Mouse (Mus musculus) spleen, postnatal 14 days (tissue): ENCODE results near the gene Ankrd6.

ENCODE experiments used
- DNase-seq, 2 experiments: peaks; one replicate each; pipeline ENCODE4 v3.0.0; 2021 to 2022; ENCODE audit warnings: low spot score in 2 of 2

Gene Ankrd6

GRCm38 (mm10) chr4:32905381-32905780 is 45.3 kb downstream of the Ankrd6 start:
- DNase-seq = no peak

GRCm38 (mm10) chr4:32903826-32904225 is 46.8 kb downstream of the Ankrd6 start:
- DNase-seq = no peak

DNA sequence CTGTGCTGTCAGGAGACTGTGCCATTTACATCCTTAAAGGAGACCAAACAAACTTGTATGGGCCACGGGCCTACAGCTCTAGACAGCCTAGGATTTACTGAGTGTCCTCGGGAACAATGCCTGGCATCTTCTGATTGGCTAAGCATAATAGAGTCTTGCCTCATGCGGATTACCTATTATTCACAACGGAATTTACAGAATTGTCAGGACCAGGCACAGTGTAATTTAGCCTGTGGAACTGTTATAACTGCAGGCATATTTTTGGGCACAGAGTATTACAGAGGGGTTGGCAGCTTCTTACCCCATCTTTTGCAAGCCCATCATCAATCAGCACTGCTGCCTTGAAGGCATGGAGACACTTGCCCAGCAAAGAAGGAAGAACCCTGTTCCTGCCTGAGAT is 51.6 kb downstream of the Ankrd6 start:
- no peak for DNase-seq

GRCm38 (mm10) chr4:32891341-32891740 is 59.3 kb downstream of the Ankrd6 start:
- DNase-seq = no peak

DNA sequence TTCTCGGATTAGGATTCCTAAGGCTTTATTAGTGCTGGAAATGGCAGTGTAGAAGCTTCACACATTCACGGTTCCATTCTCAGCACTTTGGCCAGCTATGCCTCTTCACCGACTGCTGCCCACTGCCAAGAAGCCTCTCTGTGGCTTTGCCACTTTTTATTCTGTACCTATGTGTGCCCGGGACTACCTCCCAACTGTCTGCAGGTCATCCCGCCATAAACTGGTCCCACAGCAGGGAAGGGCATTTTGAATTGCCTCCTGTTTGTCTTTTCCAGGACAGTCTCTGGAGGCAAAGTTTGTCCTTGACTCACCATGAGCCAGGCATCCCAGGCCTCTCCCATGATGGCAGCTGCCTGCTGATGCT is 59.9 kb downstream of the Ankrd6 start:
- no peak for DNase-seq

DNA sequence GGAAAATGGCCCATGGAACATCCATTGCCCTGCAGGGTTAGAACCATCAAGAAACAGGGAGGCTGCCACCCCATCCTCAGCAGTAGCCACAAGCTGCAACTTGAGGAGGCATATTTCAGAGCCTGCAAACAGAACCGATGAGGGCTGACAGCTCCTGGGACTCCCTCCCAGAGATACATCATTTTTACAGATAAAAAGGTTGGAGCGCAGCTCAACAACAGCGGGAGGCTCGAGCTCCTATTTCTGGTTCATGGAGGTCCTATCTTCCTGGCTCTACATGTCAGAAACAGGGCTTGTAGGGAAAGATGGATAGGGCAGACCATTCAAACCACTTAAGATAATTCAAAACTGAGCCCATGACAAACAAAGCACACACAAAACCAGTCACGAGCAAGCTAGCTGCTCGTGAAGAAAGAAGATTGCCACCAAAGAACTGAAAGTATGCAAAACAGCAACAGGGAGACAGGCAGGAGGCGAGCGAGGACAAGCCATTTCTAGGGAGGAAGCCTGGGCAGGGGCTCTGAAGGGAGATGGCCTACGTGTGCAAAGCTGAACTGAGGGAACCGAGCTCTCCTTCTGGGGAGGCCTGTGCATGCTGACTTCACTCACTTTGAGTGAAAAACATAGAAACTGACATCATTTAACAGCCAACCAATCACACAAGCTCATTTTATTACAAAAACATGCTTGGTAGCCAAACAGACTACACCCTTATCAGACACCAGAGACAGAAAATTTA is 60.5 kb downstream of the Ankrd6 start:
- DNase-seq = no peak

DNA sequence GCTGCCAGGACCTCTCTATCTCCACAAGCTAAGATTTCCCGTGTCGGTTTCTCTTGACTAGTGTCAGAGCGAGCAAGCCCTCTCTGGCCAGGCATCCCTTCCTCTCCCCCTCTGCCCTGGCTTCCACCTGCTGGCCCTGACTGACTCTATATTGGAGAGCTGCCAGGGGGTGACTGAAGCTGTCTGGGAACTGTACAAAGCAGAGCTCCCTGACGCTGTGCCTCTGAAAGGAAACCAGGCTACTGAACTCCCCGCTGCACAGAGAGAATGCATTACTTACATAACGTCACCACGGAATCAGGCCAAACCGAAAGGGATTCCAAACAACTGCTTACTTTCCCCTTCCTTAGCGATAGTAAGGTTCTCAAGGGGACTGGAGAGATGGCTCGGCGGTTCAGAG is 61.4 kb downstream of the Ankrd6 start:
- no peak for DNase-seq

DNA sequence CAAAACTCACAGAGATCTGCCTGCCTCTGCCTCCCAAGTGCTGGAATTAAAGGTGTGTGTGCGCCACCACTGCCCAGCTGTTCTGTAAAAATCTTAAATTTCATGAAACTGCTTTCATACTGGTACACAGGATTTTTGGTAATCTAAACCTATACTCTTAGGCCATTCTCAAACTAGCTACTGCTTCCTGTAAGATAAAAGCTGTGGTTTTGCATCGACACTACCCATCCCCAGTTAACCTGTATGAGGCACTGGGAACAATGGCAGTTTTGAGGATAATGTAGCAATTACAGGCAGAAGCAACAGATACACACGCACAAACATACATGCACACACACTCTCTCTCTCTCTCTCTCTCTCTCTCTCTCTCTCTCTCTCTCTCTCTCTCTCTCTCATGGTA is 64.2 kb downstream of the Ankrd6 start:
- DNase-seq = no peak

DNA sequence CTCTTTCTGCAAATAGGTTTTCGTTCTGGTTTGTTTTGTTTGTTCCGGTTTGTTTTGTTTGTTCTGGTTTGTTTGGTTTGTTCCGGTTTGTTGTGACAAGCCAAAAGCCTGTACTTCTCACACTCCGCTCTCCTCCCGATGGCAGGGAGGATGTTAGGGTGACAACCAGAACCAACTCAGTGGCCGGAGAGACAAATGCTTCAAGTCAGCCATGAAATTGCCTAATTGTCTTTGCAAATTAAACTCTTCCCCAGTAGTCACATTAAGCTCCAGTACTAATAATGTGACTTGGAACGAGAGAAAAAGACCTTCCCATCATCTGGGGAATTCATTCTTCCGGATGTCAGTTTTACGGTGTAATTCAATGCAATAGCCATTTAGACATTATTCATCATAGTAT is 66.0 kb downstream of the Ankrd6 start:
- DNase-seq = no peak

DNA sequence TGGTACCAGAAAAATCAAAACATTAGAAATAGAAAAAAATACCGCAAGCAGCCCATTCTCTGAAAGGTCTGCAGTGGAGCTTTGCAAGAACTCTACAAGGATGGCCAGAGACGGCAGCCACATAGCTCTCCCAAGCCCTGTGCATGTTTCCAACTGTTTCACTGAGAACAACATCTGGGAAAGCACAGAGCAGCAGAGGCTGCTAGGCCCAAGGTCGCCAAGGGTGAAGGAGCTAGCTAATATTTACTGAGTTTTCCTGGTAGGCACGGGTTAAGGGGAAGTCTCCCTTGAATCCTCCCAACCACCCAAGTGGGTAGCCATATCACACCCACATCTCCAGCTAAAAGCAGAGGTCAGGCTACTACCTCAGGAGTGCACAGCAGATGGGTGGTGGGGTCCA is 69.6 kb downstream of the Ankrd6 start:
- no peak for DNase-seq

- no peak for DNase-seq
These were observed 76.0 kb downstream of the Ankrd6 start for GRCm38 (mm10) chr4:32874669-32875068.

DNA sequence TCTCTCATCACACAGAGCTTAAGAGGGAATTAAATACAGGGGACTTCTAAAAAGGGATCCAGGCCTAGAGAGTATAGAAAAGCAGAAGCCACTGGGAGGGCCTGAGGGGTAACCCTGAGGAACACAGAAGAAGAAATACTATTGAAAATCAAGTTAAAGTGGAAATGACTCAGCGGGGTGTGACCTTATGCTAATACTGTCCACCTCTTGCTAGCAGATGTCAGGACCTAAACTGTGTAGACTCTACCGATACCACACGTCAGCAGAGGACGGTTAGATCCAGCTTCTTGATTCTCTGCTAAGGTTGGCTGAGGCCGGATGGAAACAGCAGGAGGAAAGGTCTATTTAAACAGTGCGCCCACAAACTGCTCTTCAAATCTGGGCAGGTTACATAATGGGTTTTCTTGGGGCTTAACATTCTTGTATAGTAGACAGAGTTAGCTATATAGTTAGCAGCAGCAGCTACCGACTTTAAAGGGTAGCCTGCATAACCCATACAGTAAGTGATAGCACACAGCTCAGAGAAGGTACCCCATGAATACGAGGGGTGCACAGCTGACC is 78.4 kb downstream of the Ankrd6 start:
- DNase-seq = no peak

DNA sequence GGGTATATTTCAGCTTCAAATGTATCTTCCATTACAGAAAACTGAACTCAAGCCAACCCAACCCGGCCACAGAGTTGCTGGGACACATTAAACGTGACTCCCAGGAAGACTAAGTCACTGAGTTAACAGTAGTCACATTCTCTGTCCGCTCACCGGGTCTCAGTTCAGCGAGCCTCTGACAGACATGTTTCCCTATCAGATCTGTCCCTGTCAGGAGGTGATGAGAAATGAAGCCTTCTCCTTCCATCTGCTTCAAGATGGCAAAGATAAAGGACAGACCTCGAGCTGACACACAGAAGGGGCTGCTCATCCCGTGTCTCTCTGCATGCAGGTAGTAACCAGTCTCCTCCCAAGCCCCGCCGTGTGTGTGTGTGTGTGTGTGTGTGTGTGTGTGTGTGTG is 81.3 kb downstream of the Ankrd6 start:
- DNase-seq = no peak

DNA sequence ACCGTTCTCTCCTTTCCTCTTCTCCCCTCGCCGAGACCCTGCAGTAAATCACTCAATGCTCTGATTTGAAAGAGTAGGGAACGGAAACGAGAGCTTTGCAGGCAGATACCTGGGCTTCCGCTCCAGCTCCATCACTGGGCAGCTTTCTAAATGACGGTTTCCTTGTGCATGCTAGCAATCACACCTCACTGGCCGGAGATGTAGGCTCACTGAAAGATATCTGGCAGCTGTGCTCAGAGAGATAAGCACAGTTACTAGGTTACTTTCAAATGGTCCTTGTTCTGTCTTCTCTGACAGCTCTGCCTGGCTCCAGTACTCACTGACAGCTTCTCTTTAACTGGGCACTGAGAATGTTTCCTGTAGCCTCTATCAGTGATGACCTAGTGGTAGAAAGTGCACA is 81.8 kb downstream of the Ankrd6 start:
- no peak for DNase-seq

GRCm38 (mm10) chr4:32868437-32868836 is 82.2 kb downstream of the Ankrd6 start:
- DNase-seq = no peak

DNA sequence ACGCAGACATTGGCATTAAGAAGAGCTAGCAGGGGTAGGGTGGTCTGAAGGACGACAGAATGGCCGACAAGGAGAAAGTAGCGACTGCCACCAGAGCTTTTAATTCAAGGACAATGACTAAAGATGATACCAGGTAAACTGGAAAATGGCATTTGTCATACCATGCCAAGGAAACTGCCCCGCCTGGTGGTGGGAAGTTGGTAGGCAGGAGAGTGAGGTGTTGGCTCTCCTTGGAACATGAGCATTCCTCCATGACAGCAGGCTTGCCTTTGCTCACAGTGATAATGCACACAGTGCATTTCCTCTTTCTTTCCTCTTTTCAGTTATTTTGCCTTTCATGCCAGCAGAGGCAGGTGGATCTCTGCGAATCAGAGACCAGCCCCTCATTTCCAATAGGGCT is 83.2 kb downstream of the Ankrd6 start:
- DNase-seq = no peak

GRCm38 (mm10) chr4:32864867-32865242 is 85.8 kb downstream of the Ankrd6 start:
- no peak for DNase-seq

- no peak for DNase-seq
These were observed 86.3 kb downstream of the Ankrd6 start for GRCm38 (mm10) chr4:32864131-32864866.

DNA sequence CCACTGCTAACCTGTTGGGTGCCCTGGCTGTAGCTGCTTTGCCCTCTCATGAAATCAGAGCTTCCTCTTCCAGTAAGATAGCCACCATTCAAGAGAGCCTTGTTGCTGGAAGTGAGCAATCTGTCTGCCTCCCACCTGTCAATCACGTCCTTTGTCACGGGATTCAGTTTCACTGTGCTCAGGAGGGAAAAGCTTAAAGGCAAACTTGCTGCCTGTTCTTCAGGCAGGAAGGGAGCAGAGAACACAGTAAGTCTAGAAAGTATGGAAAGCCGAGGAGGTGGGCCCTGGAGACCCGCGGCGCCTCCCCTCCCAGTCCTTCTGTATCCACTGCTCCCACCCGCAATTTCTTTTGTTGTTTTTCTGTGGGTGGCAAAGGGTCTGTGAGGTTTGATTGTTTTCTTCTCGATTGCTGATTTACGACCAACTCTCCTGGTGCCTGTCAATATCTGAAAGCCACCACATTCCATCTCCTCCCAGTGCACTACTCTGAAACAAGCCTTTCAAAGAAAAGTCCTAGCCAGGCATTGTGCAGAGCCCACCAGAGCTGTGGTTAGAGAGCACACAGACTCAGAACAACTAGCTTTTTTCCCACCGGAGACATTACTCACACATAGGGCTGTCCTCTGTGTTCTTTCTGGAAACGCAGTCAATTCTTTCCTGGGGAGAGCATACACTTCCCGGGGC is 87.1 kb downstream of the Ankrd6 start:
- no peak for DNase-seq

GRCm38 (mm10) chr4:32862751-32863446 is 87.7 kb downstream of the Ankrd6 start:
- no peak for DNase-seq

DNA sequence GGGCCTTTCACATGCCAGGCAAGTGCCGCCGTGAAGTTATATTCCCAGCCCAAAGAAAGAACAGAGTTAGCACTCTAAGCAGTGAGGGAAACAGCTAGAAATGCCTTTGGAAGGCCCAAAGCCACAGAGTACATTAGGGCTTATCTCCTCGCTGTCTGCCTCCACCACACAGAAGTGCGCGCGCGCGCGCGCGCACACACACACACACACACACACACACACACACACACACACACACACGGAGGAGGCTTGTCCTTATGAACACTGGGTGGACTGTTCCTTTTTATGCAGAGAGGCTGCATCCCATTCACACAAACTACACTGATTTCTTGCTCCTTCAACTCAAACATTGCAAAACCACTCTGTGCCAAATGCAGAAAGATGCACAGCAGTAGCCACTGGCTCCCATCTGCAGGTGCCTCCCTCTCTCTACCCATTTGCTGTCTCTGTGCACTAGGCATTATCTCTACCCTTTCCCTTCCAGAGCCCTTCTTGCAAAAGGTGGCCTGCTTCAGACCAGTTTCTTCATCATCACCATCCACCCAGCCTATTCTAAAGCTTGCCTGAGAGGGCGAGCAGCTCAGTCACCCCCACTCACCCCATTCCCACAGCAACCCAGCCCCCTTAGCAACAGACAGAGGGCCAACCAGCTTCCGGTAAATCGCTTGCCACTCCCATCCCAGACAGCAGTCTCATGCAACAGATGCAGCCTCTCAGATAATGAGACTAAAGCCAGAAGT is 88.5 kb downstream of the Ankrd6 start:
- no peak for DNase-seq
